Mouse (Mus musculus) cerebellum, adult (tissue): ENCODE results near the gene Arhgdig.

ENCODE experiments used
- ATAC-seq: cut with Nextera tagmentation; 2 replicates; pipeline ENCODE4 v1.9.2; 2017; ENCODE audit warnings: mild to moderate bottlenecking, moderate library complexity, mixed read lengths; ENCODE audit not compliant: insufficient number of reproducible peaks, low FRiP score, low TSS enrichment

The Arhgdig gene

GRCm38 (mm10) chr17:26207686-26208085 is at the start of gene Arhgdig:
Arhgdig (minus strand) TSS chr17:26207786.
- no peak for ATAC-seq

- ATAC-seq, result no peak
Observed at GRCm38 (mm10) chr17:26255313-26255712, 47.7 kb upstream of the Arhgdig start.

DNA sequence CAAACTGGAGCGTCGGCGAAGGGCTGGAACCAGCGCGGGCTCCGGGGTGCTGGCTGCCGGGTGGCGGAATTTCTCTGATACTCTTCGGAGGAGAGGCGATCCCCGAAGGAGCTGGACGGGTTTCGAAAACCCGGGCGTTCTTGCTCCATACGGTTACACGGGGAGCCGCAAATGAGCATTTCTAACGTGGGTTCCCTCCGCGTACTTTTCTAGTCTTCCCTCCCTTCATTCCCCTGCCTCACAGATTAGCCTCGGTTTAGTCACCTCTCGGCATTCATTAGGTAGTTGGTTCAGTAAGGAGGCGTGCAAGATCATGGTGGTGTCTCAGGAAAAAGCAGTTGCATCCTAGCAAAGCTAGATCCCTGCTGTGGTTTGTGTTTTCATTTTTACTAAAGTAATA is 45.8 kb upstream of the Arhgdig start:
- ATAC-seq, result no peak

GRCm38 (mm10) chr17:26252539-26253251 is 45.1 kb upstream of the Arhgdig start, which contains the start of gene Luc7l:
Luc7l (plus strand) TSS chr17:26252896.
- peak; percentile 91; the same call in 1 of the 2 replicates for ATAC-seq

GRCm38 (mm10) chr17:26251886-26252538 is 44.4 kb upstream of the Arhgdig start:
- no peak for ATAC-seq

DNA sequence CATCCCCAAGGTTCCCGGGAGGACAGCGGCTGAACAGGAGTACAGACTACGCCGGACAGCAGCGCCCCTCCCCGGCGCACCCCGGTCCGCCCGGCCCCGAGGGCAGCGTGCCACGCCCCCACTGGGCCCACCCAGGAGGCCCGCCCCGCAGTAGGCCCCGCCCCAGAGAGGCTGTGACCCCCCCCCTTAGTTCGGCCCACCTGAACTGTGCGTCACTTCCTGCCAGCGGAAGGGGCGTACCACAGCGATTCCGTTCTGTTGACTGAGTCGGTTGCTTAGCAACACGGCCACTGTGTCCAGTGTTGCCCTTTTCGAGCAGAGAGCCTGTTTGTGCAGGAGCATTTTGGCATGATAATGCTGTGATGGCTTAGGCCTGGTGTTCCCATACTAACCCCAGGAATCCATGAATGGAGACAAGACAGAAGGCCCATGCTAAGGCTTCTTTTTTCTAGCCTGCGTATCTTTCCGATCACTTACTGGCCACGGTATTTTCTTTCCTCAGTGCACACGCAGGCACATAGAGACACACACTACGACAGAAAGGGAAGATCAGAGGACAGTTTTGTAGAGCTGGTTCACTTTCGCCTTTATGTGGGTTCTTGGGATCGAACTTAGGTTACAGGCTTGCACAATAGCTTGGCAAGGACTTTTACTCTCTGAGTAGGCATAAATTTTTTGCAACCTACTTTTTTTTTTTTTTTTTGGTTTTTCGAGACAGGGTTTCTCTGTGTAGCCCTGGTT is 36.7 kb upstream of the Arhgdig start, which contains the start of gene Fam234a:
Fam234a (minus strand) TSS at position 142 of the 741 bp plus-strand sequence.
- ATAC-seq, result peak; percentile 94

- ATAC-seq, result peak; percentile 38; the same call in 1 of the 2 replicates
Observed at GRCm38 (mm10) chr17:26243471-26244100, 36.0 kb upstream of the Arhgdig start.

DNA sequence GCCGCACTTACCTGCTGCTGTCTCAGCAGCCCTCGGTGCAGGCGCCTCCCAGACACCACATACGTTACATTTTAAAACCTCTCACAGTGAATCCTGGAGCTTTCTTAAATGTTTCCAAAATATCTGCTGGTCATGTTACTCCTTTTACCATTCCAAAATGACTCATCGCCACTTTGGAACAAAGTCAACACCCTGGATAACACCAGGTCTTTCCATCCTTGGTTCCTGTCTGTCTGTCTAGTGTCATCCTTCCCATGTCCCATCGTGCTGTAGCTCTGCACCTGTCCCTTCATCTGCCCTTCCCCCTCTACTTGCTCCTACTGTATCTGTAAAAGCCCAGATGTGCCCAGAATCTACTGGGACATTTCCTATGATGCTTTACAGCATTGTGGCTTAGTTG is 33.4 kb upstream of the Arhgdig start:
- no peak for ATAC-seq

- ATAC-seq, result no peak
Observed at GRCm38 (mm10) chr17:26240120-26240790, 32.7 kb upstream of the Arhgdig start.

GRCm38 (mm10) chr17:26239551-26239950 is 32.0 kb upstream of the Arhgdig start:
- ATAC-seq, result no peak

DNA sequence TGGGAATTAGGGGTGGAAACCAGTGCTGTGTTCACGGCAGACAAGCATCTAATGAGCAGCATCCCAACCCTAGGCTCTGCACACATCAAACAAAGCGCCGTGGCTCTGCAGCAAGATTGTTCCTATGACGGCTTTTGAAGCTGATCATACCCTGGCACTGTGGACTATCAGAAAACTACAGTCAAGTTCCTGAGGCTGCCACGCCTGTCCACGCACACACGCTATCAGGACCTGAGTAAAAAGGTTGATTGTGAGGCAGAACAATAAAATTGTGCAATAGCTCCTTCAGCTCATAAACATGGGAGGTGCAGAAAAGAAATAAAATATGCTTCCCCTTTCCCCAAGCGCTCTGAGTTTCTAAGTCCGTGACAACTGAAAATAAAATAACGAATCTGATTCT is 30.1 kb upstream of the Arhgdig start:
- ATAC-seq, result no peak

GRCm38 (mm10) chr17:26235077-26235815 is 27.7 kb upstream of the Arhgdig start:
- ATAC-seq, result no peak

DNA sequence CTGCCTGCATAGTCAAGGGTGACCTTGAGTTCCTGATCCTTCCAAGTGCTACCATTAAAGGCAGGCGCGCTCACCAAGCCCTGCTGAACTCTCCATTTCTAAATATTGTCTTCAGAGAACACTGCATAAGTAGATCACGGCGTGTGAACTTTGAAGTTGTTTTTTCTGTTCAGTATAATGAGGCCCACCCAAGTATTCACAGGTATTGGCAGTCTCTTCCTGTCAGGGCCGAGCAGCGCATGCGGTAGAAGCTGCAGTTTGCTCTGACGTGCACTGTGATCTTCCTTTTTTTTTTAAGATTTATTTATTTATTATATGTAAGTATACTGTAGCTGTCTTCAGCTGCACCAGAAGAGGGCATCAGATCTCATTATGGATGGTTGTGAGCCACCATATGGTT is 26.8 kb upstream of the Arhgdig start:
- ATAC-seq, result no peak

GRCm38 (mm10) chr17:26232863-26233262 is 25.3 kb upstream of the Arhgdig start:
- ATAC-seq, result no peak

DNA sequence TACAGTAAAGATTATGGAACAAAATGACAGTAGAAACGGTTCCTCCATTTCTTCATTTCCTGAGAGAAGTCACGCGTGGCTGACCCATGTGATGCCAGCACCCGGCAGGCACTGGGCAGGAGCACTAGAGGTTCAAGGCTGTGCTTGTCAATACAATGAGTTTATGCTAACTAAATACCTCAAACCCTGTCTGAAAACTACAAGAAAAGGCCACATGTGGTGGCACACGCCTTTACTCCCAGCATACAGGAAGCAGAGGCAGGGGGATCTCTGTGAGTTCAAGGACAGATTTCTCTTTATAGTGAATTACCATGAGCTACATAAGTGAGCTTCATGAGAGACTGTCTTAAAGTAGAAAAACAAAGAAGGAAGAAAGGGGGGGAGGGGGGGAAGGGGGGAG is 23.6 kb upstream of the Arhgdig start:
- ATAC-seq, result no peak

DNA sequence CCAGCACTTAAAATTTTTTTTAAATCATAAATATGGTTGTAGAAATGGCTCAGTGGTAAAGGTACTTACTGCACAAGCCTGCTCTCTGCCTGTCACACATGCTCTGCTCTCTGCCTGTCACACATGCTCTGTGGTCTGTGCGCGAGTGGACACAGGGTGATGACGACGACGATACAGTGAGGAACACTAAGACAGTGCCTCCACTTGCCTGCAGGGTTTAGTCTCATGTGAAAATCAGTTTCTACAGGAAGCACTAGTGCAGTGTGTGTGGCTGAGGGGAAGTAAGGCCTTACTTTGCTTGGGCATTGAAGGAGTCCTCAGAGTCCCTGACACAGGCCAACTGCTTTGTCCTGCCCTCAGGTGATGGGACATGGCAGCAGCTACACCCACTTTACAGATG is 22.2 kb upstream of the Arhgdig start:
- no peak for ATAC-seq

DNA sequence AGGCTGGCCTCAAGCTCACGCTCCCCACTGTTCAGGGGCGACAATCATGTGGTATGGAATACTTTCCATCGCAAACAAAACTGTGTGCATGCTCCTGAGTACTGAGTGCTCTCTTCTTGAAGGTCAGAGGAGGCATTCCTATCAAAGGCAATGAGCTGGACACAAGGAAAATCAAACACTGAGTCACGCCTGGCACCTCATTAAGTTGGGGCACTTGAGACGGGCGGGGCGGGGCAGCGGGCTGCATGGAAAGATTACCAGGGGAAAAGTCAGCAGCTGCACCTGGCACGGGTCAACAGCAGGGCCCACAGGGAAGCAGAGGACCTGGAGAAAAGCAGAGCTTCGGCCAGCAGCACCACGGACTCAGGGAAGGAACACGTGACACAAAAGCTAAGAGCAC is 17.6 kb upstream of the Arhgdig start:
- no peak for ATAC-seq

DNA sequence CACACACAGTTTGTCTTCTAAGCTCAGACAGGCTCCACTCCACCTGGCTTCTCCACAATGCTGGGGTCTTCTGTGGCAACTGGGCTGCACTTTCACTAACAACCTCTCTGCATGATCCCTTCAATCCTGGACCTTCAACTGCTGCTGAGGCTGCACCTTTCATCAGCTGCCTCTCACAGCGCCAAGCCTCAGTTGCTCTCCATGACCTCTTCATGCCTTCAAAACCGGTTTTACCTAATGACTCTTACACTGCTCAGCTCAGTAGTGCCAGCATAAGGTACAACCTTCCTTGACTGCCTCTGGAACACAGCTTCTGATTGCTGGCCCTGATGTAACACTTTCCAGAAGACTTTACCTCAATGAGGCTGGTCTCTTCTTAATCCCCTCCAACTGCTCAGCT is 13.9 kb upstream of the Arhgdig start:
- no peak for ATAC-seq

DNA sequence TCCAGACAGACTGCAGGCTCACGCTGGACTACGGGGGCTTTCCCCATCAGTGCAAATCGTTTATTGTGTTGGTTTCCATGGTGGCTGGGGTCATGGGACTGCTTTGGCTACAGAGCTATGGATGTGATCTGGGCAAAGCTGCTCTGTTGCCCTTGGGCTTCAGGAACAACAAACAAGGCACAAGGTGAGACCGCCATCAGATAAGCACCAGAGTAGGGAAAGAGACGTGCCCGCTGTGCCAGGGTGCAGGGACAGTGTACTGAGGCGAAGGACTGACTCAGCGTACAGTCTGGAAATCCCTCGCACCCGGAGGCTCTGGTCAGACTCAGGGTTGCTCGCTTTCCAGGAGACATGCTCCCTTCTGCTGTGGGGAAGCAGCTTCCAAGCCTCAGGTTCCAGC is 5.1 kb upstream of the Arhgdig start:
- ATAC-seq, result no peak
